Mouse (Mus musculus): ENCODE results near the gene Pts. TPM values are rescaled to one million over a fixed set of nuclear protein-coding genes. Genes with fewer than 3 reads are reported as not detected.
A peak's percentile ranks its signal among the peaks of the same experiment; 100 is the strongest.

Gene Pts
- total and polyA plus RNA-seq, 3 experiments = 24.8 to 30.2 (median 28.7) TPM

DNA sequence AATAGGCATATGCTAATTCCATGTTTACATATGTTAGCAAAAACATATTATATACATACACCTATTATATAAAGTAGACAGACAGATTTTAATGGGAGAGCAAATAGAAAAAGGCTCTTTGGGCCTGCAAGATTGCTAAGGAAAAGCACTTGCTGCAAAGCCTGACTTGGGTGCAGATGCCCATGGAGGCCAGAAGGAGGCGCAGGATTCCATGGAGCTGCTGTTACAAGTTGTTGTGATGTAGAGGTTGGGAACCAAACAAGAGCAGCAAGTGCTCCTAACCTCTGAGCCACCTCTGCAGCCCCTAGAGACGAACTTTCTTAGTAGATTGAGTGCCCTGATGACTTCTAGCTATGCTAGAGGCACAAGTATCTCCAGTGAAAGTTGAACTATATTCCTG lies 9.7 kb downstream of the Pts start:
- intact Hi-C loops (cut with DNase I) = no loop called here
- TF ChIP-seq EP300 (IDR thresholded peaks at IDR 0.05; ENCODE audit: insufficient read depth, low read depth, low read length) (no peak), CTCF (IDR thresholded peaks at IDR 0.05) (peak; percentile 67)
- no peaks in the 10 kb centered on the region for H3K27me3 ChIP-seq (ENCODE audit: control insufficient read depth, insufficient read depth, low read length)
- no peaks in the 10 kb centered on the region for H3K79me2 ChIP-seq (replicated peaks; ENCODE audit: control insufficient read depth, insufficient read depth, low read length)
- H3K27ac ChIP-seq = no peak overlapping the region; the same call in 1 of the 2 replicates
- peaks cover 5% of the 10 kb centered on the region; the same call in 1 of the 2 replicates for H3K36me3 ChIP-seq (ENCODE audit: control insufficient read depth, insufficient read depth, low read length)
- no peak overlapping the region for H3K9ac ChIP-seq (ENCODE audit: low read depth, low read length)
- 24% methylated on average over 2 of the region's 2 CpGs for WGBS
- H3K4me3 ChIP-seq = no peak overlapping the region
- DNase-seq = no peak
- peaks cover 4% of the 10 kb centered on the region for H3K4me1 ChIP-seq (ENCODE audit: control insufficient read depth, insufficient read depth, low read length)

DNA sequence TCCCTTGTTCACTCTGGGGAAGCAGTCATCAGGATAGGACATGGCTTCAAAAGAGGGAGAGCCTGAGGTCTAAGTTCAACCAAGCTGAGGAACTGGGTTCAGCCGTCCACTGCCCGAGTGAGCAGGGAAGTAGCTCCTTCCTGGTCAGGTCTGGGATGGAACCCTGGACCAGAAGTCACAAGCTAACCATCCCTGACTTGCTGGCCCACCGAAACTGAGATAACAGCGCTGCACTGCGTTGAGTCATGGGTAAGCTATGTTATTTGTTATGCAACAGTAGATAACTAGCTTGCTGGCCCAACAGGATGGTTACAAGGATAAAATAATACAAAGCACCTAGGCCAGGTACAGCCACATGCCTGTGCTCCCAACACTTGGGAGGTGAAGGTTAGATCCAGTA lies 13.1 kb downstream of the Pts start:
- H3K27me3 ChIP-seq (ENCODE audit: control insufficient read depth, insufficient read depth, low read length) = no peaks in the 10 kb centered on the region
- no peak overlapping the region for H3K9ac ChIP-seq (ENCODE audit: low read depth, low read length)
- no peaks in the 10 kb centered on the region for H3K79me2 ChIP-seq (replicated peaks; ENCODE audit: control insufficient read depth, insufficient read depth, low read length)
- DNase-seq = no peak
- WGBS = 20% methylated on average over 5 of the region's 5 CpGs
- H3K27ac ChIP-seq = no peak overlapping the region
- intact Hi-C loops (cut with DNase I) = no loop called here
- H3K4me1 ChIP-seq (ENCODE audit: control insufficient read depth, insufficient read depth, low read length) = peaks cover 4% of the 10 kb centered on the region
- no peaks in the 10 kb centered on the region for H3K36me3 ChIP-seq (ENCODE audit: control insufficient read depth, insufficient read depth, low read length)
- no peak overlapping the region for H3K4me3 ChIP-seq
- TF ChIP-seq CTCF (IDR thresholded peaks at IDR 0.05) (no peak), POLR2A (IDR thresholded peaks at IDR 0.05; ENCODE audit: insufficient read depth, low read depth, low read length) (no peak)

DNA sequence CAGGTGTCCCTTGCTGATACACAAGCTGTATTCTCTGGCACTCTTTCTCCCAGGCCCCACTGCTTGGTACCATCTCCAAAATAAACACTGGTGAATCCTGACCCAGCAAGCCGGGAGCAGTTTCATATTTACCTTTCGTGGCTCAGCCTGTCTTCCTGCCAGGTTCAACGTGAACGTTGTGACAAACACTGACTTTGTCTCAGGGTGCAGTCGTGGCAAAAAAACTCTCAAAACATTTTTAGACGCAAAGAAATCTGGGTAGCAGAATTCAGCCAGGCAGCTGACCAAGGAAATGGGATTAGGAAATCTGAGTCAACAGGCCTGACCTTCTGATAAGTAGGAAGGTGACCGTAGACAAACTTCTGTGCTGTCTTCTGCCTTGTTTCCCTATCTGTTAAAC lies 21.0 kb downstream of the Pts start:
- H3K4me3 ChIP-seq = no peak overlapping the region
- H3K79me2 ChIP-seq (replicated peaks; ENCODE audit: control insufficient read depth, insufficient read depth, low read length) = no peaks in the 10 kb centered on the region
- peak in 1 of 2 experiments; percentile 6 for DNase-seq
- no peak for TF ChIP-seq EP300 (IDR thresholded peaks at IDR 0.05; ENCODE audit: insufficient read depth, low read depth, low read length)
- TF ChIP-seq POLR2A (IDR thresholded peaks at IDR 0.05; ENCODE audit: insufficient read depth, low read depth, low read length) = no peak
- intact Hi-C loops (cut with DNase I) = no loop called here
- no peak overlapping the region; the same call in 1 of the 2 replicates for H3K27ac ChIP-seq
- H3K4me1 ChIP-seq (ENCODE audit: control insufficient read depth, insufficient read depth, low read length) = 0 out of 2 replicates have a peak, but pooled peaks cover 1% of the 10 kb centered on the region
- no peak overlapping the region for H3K9ac ChIP-seq (ENCODE audit: low read depth, low read length)
- H3K27me3 ChIP-seq (ENCODE audit: control insufficient read depth, insufficient read depth, low read length) = no peaks in the 10 kb centered on the region
- WGBS = 19% methylated on average over 7 of the region's 7 CpGs
- no peaks in the 10 kb centered on the region; the same call in 1 of the 2 replicates for H3K36me3 ChIP-seq (ENCODE audit: control insufficient read depth, insufficient read depth, low read length)

DNA sequence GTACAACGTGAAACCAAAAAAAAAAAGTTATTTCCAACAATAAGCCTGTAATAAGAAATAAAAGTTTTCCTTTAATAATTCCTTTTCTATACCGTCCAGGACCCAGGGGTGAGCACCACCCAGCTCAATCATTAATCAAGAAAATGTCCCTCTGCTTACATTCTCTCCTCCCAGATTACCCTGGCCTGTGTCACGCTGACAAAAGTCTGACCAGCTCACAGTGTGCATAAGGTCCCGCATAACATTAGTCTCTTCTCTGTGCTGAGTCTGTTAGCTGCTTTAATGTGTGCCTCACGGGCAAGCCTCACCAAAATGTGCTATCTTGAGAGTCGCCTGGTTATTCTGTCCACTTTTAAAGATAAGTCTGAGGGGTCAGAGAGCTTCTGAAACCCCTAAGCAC lies 23.1 kb downstream of the Pts start:
- TF ChIP-seq CTCF (IDR thresholded peaks at IDR 0.05) = no peak
- TF ChIP-seq POLR2A (IDR thresholded peaks at IDR 0.05; ENCODE audit: insufficient read depth, low read depth, low read length) = no peak
- no peak for TF ChIP-seq EP300 (IDR thresholded peaks at IDR 0.05; ENCODE audit: insufficient read depth, low read depth, low read length)
- intact Hi-C loops (cut with DNase I) = no loop called here
- no peaks in the 10 kb centered on the region for H3K27me3 ChIP-seq (ENCODE audit: control insufficient read depth, insufficient read depth, low read length)
- H3K79me2 ChIP-seq (replicated peaks; ENCODE audit: control insufficient read depth, insufficient read depth, low read length) = no peaks in the 10 kb centered on the region
- 53% methylated on average over 6 of the region's 6 CpGs for WGBS
- no peak overlapping the region for H3K4me3 ChIP-seq
- 0 out of 2 replicates have a peak, but pooled peaks cover 1% of the 10 kb centered on the region for H3K4me1 ChIP-seq (ENCODE audit: control insufficient read depth, insufficient read depth, low read length)
- H3K36me3 ChIP-seq (ENCODE audit: control insufficient read depth, insufficient read depth, low read length) = no peaks in the 10 kb centered on the region; the same call in 1 of the 2 replicates
- no peak for DNase-seq
- no peak overlapping the region for H3K27ac ChIP-seq
- no peak overlapping the region for H3K9ac ChIP-seq (ENCODE audit: low read depth, low read length)

DNA sequence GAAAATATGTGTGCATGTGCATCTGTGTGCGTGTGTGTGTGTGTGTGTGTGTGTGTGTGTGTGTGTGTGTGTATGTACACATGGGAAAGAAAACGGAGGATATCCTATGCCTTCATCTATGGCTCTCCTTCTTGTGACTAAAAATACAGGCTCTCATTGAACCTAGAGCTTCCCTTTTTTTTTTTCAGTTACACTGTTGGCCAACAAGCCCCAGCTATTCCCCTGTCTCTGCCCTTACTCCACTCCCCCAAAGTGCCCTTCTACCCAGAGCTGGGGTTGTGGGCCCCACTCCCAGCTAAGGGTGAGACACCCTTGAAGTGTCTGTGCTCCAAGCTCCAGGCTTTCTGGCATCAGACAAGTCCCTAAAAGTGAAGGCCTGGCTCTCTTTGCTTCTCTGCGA lies 25.6 kb downstream of the Pts start:
- Histone ChIP-seq H3K79me2 (replicated peaks; ENCODE audit: control insufficient read depth, insufficient read depth, low read length) (no peaks in the 10 kb centered on the region), H3K9ac (ENCODE audit: low read depth, low read length) (no peak overlapping the region), H3K4me3 (no peak overlapping the region), H3K4me1 (ENCODE audit: control insufficient read depth, insufficient read depth, low read length) (0 out of 2 replicates have a peak, but pooled peaks cover 1% of the 10 kb centered on the region), H3K36me3 (ENCODE audit: control insufficient read depth, insufficient read depth, low read length) (no peaks in the 10 kb centered on the region; the same call in 1 of the 2 replicates), H3K27me3 (ENCODE audit: control insufficient read depth, insufficient read depth, low read length) (no peaks in the 10 kb centered on the region), H3K27ac (no peak overlapping the region)
- WGBS = 84% methylated on average over 3 of the region's 3 CpGs
- DNase-seq = no peak
- intact Hi-C loops (cut with DNase I) = no loop called here
- no peak for TF ChIP-seq CTCF (IDR thresholded peaks at IDR 0.05)

DNA sequence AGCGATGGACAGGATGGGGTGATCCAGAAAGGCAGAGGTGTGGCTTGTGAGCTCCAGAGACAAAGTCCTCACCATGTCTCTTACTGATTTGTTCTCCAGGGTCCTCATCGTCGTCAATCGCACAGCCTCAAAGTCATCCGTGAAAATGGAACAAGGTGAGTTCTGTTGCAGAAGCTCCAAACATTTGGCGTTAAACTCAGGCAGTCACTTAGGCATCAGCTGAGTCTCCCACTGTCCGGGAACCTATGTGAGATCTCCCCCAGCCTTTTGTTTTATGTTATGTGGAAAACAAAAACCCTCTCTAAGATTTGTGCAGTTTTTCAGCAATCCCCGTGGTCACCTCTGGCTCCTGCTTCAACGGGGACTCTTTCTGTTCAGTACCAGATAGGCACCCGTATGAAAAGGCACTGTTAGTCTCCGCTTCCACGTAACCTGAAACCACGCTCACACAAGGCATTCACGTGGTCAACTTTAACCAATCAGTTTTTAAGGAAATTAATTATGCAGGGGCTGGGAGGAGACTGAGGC lies 27.5 kb downstream of the Pts start:
- Histone ChIP-seq H3K4me1 (ENCODE audit: control insufficient read depth, insufficient read depth, low read length) (peaks cover 3% of the 10 kb centered on the region; the same call in 1 of the 2 replicates), H3K27ac (no peak overlapping the region), H3K36me3 (ENCODE audit: control insufficient read depth, insufficient read depth, low read length) (no peaks in the 10 kb centered on the region), H3K4me3 (no peak overlapping the region), H3K27me3 (ENCODE audit: control insufficient read depth, insufficient read depth, low read length) (no peaks in the 10 kb centered on the region), H3K79me2 (replicated peaks; ENCODE audit: control insufficient read depth, insufficient read depth, low read length) (no peaks in the 10 kb centered on the region), H3K9ac (ENCODE audit: low read depth, low read length) (peak overlapping the region; percentile 22)
- intact Hi-C loops (cut with DNase I) = no loop called here
- TF ChIP-seq EP300 (IDR thresholded peaks at IDR 0.05; ENCODE audit: insufficient read depth, low read depth, low read length) (no peak), POLR2A (IDR thresholded peaks at IDR 0.05; ENCODE audit: insufficient read depth, low read depth, low read length) (no peak), CTCF (IDR thresholded peaks at IDR 0.05) (no peak)
- WGBS = 19% methylated on average over 14 of the region's 14 CpGs
- no peak for DNase-seq
